Mouse (Mus musculus) C2C12 (cell line): ENCODE data around the gene Tenm2.

Experiments
- CEBPB ChIP-seq: IDR thresholded peaks from one replicate; pipeline ENCODE4 v1.6.1; 2011; ENCODE audit warnings: low read depth, mild to moderate bottlenecking, control low read depth, moderate library complexity
- CTCF ChIP-seq: IDR thresholded peaks from one replicate; pipeline ENCODE4 v1.5.1; 2011; ENCODE audit not compliant: control insufficient read depth, insufficient read depth, insufficient read length
- MAX ChIP-seq: IDR thresholded peaks from one replicate; pipeline ENCODE4 v1.6.1; 2011; ENCODE audit warnings: mild to moderate bottlenecking, control low read depth

DNA sequence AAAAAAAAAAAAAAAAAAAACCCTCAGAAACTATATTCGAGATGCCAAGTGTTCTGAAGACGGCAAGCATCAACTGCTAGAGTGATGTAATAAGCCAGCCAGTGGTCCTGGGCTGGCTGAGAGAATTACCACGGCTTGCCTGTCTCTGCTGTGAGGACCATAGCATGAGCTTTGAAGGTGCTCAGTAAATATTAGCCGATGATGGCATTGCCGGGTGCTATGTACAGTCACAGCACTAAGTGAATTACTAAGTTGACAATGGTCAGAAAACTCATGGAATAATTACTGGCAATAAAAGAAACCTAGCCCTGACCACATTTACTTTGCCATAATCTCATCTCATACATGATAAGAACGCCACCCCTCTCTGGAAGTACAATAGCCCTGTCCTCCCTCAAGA is 549.5 kb downstream of the Tenm2 start:
- TF ChIP-seq CTCF: no peak
- no peak for TF ChIP-seq MAX
- TF ChIP-seq CEBPB: no peak
